Mouse (Mus musculus): ENCODE data around the gene Zfp275.

DNA sequence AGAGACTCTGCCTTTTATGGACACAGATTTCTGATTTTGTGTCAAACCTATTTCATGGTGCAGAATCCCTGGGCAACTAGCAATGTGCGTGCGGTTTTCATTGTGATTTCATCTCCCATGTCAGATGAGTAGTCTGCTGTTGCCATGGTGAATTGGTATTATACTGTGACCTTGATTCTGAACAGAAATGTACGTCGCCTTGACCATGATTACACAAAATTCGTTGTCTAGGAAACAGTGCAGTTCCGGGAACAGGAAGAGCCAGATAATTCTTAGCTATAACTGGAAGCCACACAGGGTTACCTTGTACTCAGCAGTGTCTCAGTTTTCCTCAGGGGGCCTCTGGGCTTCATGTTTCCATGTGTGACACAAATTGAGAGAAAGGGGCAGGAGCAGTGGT, 42.0 kb downstream of the Zfp275 start:
- TF ChIP-seq CTCF (IDR thresholded peaks at IDR 0.05; ENCODE audit: low read depth) (no peak), EP300 (IDR thresholded peaks at IDR 0.05; ENCODE audit: low read depth) (no peak)
